Mouse (Mus musculus) layer of hippocampus, adult 11-12 months (tissue): ENCODE measurements around the gene Acot2.
"Not testable (repeated sequence)": the region's sequence is repeated elsewhere in the genome, so short reads cannot be mapped to it uniquely, and the experiment has no call there.

Experiments
- DNase-seq: peaks from one replicate; pipeline ENCODE4 v3.0.0; 2022; ENCODE audit warnings: low spot score

The Acot2 gene

DNA sequence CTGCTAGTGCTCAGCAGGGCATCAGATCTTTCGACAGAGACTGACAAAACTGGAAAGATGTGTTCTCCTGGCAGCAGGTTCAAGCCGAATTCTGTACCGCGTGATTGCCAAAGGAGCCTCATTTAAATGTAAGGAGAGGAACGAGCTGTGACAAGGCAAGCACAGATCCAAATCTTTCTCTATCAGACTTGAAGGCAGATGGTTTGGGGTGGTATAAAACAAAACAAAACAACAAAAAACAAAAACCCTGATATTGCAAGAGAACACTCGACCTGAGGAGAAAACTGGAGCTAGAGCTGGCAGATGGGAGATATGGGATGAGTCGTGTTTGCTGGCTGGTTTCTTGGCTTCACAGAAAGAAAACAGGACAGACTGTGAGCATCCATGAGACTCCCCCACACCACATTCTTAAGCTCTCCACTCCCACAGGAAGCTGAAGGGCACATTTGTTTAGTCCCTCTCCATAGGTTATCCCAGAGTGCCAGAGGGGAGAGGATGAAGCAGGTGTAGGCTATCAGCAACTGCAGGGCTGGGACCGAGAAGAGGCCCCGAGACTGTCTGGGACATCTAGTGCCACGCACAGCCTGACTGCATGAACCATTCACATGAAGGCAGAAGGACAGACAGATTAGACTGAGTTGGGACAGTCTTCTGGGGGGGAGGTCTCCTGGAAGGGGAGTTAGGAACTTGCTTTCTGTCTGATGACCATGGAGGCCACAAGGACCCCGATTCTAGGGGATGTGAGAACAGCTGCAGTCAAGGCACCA is 10.9 kb downstream of the Acot2 start:
- DNase-seq, result no peak

DNA sequence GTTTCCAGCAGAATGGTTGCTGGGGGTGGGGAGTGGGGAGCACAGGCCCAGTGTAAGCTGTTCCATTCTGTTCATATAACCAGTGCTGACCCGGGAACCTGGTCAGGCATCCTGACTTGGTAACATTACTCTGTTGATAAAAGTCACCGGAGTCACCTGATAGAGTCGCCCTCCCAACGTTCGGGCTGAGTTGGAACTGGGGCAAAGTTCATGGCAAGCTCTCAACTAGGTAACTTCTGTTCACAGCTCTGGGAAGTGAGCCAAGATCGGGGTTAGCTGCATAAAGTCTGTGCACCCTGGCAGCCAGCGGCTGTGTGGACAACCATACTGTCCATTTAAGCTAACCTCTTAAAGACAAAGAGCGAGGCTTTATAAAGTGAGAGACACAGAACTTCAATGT is 11.6 kb downstream of the Acot2 start:
- not testable (repeated sequence) for DNase-seq

GRCm38 (mm10) chr12:84000418-84000817 is 12.8 kb downstream of the Acot2 start:
- DNase-seq, result no peak

GRCm38 (mm10) chr12:84003866-84004265 is 16.2 kb downstream of the Acot2 start:
- no peak for DNase-seq

DNA sequence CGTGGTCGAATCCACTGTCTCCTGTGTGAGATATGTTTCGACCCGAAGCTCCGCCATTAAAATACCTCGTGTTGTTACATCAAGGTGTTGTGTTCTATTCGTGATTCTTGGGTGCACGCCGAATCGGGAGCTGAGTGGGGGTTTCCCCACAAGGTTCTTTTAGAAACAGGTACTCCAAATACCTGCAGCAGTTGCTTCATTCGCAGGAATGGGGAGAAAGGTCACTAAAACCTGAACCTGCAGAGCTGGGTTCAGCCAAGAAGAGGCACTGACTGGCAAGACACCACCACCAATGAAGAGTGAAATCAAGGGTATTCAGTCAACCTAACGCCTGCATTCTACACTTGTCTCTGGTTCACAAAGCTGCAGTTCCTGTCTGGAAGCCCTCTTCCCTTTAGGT is 20.6 kb downstream of the Acot2 start:
- DNase-seq, result no peak

- no peak for DNase-seq
Observed at GRCm38 (mm10) chr12:84008729-84009128, 21.1 kb downstream of the Acot2 start.

DNA sequence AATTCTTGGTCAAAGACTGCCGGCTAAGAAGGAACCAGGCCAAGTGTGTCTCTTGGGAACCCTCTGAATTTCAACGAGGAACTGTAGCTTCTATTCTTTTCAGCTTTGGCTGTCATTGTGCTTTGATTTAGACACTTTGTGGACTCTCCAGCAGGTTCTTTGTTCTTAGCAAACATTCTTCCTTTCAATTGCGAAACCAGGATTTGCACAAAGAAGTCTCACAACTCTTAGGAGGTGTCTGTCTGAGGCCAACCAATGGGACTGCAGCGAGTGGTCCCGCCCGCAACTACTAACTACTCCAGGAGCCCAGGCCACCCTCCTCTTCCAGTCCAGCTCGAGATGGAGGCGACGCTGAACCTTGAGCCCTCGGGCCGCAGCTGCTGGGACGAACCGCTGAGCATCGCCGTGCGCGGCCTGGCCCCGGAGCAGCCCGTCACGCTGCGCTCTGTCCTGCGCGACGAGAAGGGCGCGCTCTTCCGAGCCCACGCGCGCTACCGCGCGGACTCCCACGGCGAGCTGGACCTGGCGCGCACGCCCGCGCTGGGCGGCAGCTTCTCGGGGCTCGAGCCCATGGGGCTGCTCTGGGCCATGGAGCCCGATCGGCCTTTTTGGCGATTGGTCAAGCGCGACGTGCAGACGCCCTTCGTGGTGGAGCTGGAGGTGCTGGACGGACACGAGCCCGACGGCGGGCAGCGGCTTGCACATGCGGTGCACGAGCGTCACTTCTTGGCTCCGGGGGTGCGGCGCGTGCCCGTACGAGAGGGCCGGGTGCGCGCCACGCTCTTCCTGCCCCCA is 21.7 kb downstream of the Acot2 start, which contains the start of gene Acot1:
Acot1 (plus strand) TSS at position 320 of the 795 bp plus-strand sequence.
- peak; percentile 66 for DNase-seq

GRCm38 (mm10) chr12:84010201-84010600 is 22.5 kb downstream of the Acot2 start:
- DNase-seq, result no peak

- peak; percentile 73 for DNase-seq
Observed at GRCm38 (mm10) chr12:84011251-84012040, 23.8 kb downstream of the Acot2 start.

DNA sequence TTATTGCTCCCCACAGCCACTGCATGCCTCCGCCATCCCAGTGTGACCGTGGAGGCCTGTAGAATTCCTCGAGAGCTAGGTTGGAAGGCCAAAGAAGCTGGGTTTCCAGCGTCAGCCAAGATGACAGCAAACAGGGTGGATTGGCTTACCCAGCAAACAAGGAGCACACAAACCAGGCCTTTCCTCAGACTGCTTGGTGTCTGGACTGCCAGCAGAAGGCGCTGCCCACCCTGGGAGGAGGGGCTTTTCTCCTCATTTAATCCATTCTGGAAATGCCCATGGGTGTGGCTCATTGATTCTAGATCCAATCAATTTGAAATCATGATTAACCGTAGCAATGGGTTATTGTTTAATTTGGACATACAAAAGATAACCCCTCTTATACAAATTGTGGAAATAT is 25.5 kb downstream of the Acot2 start:
- no peak for DNase-seq

GRCm38 (mm10) chr12:84013701-84014100 is 26.0 kb downstream of the Acot2 start:
- DNase-seq, result peak; percentile 39

DNA sequence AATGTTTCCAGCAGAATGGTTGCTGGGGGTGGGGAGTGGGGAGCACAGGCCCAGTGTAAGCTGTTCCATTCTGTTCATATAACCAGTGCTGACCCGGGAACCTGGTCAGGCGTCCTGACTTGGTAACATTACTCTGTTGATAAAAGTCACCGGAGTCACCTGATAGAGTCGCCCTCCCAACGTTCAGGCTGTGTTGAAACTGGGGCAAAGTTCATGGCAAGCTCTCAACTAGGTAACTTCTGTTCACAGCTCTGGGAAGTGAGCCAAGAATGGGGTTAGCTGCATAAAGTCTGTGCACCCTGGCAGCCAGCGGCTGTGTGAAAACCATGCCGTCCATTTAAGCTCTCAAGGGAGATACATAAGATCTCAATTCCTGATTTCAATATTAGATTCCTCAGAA is 32.9 kb downstream of the Acot2 start:
- not testable (repeated sequence) for DNase-seq

GRCm38 (mm10) chr12:84022266-84022665 is 34.6 kb downstream of the Acot2 start:
- not testable (repeated sequence) for DNase-seq

GRCm38 (mm10) chr12:84023052-84023745 is 35.5 kb downstream of the Acot2 start:
- no peak for DNase-seq

GRCm38 (mm10) chr12:84025888-84026287 is 38.2 kb downstream of the Acot2 start:
- no peak for DNase-seq

- DNase-seq, result not testable (repeated sequence)
Observed at GRCm38 (mm10) chr12:84028328-84028727, 40.7 kb downstream of the Acot2 start.

DNA sequence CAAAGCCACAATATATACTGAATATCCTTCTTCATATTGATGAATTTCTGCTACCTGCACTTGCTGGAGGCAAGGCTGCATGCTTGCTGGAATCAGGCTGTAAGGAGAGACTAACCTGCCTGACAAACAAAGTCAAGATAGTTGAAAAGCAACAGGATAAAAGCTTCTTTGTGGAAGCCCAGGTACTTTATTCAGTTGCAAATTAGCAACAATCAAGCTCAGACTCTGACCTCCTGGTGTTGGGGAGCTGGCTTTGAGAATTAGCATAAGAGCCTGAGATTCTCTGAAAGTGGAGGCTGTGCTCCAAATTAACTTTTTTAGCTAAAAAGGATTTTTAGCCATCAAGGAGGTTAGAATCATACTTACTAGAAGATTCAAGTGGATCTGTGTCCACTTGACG is 41.4 kb downstream of the Acot2 start:
- DNase-seq, result not testable (repeated sequence)

- DNase-seq, result peak; percentile 87
Observed at GRCm38 (mm10) chr12:84030659-84031332, 43.1 kb downstream of the Acot2 start.

GRCm38 (mm10) chr12:84032854-84033253 is 45.2 kb downstream of the Acot2 start:
- no peak for DNase-seq

- not testable (repeated sequence) for DNase-seq
Observed at GRCm38 (mm10) chr12:84033302-84033701, 45.6 kb downstream of the Acot2 start.

DNA sequence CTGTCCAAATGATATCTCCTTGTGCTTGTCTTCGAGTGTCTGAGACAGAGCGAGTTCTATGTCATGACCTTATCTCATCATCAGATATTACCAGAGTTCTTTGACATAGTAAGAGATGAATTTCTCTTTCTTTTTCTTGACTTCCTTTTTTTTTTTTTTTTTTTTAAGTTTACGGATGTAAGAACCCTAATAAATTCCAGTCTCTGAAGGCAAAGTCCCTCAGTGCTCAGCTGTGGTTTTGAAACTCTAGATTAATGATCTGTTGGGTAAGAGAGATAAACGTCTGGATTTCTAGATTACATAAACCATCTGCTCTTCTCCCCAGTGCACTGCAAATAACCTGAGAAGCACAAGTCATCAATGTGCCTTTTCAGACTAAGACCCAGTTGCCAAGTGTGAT is 46.4 kb downstream of the Acot2 start:
- DNase-seq, result no peak
